Mouse (Mus musculus) cerebellum, adult 2 months (tissue): ENCODE data around the gene Tox3.

Experiments
- CTCF ChIP-seq: fragments of 200-500 bp; IDR thresholded peaks from 2 replicates; pipeline ENCODE4 v1.5.1; 2011; ENCODE audit warnings: low read depth, mild to moderate bottlenecking, control low read depth, low read length, moderate library complexity, borderline replicate concordance; ENCODE audit not compliant: insufficient read depth
- POLR2A ChIP-seq: fragments of 200-500 bp; IDR thresholded peaks from 2 replicates; pipeline ENCODE4 v1.6.1; 2011; ENCODE audit warnings: low read length, control low read depth, borderline replicate concordance; ENCODE audit not compliant: insufficient read depth

DNA sequence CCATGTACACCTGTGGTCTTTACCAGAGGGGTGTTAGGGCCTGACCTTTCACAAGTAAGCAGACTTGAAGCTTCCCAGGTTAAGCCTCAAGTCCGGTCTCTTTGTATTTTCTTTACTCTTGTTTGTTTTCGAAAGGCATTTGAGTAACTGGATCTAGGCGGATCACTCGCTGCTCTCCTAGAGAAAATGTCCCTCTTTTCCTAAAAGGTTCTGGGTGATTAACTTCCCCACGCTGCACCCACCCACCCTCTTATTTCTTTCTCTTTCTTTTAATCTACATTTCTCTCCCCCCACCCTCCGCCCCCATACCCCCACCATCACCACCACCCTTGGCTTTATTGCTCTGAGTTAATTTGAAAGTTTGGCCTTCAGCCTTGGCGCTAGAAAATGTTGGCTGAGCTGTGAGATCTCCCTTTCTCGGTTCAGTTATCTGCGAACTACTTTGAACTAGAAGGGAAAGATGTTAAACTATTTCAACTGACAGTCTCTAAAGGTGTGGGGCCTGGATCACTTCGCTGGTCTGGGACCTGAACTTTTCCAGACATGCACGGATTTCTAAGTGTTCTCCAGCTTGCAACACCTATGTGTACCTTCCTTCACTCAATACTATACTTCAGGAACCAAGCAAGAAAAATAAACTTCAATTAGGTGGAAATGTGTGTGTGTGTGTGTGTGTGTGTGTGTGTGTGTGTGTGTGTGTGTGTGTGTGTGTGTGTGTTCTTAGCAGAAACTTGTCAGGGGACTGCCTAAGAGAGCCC lies 962 bp upstream of the Tox3 start:
- no peak for TF ChIP-seq CTCF
- no peak for TF ChIP-seq POLR2A
